Mouse (Mus musculus) left cerebral cortex, adult 18-20 months (tissue): Measurements from ENCODE around the gene Msto1. TPM values are rescaled to one million over a fixed set of nuclear protein-coding genes. Genes with fewer than 3 reads are reported as not detected.
"Not testable (repeated sequence)": the region's sequence is repeated elsewhere in the genome, so short reads cannot be mapped to it uniquely, and the experiment has no call there.

ENCODE experiments used
- DNase-seq, 2 experiments: peaks; one replicate each; pipeline ENCODE4 v3.0.0; 2021 to 2022; ENCODE audit warnings: low spot score in 2 of 2, mixed read lengths in 1 of 2
- total RNA-seq, 2 experiments: library from RNA; stranded (reverse); gene quantifications; 2 replicates each; pipeline ENCODE4 v1.2.3; 2021

Gene Msto1
- total RNA-seq, 2 experiments from 2014 or later, result 20.6 to 22.5 TPM

DNA sequence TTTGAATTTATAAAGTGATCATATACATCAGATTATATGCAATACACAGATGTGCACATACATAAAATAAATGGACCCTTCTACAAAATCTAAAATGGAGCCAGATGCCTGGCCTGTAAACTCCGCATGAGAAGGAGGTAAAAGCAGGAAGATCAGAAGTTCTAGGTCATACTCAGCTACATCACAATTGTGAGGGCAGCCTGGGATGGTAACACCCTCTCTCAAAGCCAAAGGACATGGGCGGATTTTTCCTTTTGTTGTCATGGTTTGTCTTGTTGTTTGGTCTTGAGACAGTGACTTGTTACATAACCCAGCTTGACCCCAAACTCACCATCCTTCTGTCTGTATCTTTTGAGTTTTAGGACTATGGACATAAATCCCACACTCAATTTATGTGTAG is 8.1 kb downstream of the Msto1 start:
- no peak for DNase-seq

DNA sequence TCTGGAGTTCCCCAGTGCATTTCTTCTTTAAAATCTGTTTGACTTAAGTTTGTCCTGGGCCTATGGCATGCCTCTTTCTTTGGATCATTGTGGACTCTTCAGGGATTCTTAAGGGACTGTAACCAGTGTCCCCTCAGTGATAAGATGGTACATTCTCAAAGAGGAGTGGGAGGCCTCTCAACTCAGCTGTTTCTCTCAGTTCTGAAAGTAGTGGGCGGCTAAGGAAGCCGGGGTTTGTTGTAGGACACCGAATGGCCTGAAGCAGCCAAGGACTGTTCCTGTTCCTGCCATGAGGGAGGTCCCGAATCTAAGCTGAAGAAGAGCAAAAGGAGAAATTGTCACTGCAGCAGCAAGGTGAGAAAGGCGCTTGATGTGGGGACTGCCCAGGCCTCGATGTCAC is 8.6 kb downstream of the Msto1 start:
- DNase-seq, result no peak

DNA sequence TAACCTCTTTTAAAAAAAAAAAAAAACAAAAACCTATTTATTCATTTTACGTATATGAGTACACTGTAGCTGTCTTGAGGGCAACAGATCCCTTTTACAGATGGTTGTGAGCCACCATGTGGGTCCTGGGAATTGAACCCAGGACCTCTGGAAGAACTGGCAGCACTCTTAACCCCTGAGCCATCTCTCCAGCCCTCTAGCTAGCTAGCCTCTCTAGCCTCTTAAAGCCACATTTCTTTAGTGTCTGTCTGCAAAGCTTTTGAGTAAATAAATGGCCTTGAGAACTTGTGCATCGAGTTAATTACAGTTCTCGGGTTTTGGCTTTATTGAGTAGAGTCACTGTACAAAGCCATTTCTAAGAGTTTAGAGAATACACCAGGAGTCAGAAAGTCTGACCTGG is 9.0 kb downstream of the Msto1 start:
- no peak for DNase-seq

DNA sequence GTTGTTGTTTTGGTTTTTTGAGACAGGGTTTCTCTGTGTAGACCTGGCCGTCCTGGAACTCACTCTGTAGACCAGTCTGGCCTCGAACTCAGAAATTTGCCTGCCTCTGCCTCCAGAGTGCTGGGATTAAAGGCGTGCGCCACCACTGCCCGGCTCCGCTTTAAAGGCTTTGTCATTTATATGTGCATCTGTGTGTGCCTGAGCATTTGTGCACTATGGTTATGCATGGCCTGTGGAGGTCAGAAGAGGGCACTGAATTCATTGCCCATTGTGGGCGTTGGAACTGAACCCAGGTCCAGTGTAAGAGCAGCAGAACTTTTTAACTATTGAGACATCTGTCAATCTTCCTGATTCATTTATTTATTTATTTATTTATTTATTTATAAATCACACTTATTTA is 20.8 kb downstream of the Msto1 start:
- not testable (repeated sequence) for DNase-seq

DNA sequence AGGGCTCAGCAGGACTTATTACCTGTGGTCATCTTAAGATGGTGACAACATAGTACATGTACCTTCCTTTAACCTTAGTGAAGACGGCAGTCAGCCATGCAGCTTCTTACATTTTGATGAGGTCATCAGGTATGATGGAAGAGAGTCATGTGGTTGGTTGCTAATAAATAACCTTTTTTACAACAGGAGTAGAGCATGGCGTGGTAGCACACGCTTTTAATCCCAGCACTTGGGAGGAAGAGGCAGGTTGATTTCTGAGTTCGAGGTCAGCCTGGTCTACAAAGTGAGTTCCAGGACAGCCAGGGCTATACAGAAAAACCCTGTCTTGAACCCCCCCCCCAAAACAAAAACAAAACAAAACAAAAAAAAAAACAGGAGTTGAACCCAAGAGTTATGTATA is 31.3 kb downstream of the Msto1 start:
- DNase-seq, result not testable (repeated sequence)

DNA sequence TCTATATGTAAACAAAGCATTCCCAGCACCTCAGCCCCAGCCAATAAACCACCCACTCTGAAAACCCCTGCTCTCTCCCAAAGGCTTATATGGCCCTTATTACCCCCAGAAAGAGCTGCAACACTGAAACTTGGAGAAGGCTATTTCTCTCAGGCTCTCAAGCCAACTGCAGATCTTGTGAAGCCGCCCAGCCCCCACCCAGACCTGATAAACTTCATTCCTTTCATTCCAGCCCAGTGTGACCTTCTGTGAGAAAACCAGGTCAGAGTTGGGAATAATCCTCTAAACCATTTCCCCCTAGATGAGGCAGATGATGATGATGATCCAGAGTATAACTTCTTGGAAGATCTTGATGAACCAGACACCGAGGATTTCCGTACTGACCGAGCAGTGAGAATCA is 45.4 kb downstream of the Msto1 start:
- not testable (repeated sequence) for DNase-seq

DNA sequence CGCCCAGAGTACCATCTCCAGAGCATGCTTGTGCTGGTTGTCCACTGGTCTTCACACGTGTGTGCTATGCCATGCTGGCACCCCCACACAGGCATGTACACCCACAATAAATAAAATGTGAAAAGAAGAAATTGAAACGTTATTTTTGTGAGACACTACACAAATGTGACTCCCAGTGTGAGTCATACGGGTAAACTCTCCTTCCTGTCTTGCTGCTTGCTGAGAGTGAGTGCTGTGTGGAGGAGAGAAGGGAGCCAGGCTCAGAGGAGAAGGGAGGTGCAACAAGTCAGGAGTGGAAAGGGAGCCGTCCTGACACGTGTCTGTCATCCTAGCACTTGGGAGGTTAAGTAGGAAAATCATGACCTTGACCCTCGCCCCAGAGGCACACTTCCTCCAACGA is 46.6 kb downstream of the Msto1 start:
- not testable (repeated sequence) for DNase-seq

DNA sequence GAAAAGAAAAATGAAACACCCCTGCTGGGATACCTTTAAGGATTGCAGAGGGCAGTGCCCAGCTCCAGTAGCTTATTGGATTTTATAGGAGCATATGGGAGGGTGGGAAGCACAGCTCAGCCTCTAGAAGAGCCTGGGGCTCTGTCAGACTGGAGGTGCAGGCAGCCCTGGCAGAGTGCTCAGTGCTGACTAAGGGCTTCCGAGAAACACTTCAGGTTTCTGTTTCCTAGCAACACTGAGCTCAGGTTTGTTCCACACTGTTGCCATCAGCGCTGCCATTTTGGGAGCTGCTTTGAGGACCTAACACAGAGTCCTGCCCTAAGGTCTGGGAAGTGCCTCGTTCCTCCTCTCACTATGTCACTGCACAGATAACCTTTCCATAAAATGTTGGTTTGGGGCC is 47.1 kb downstream of the Msto1 start:
- peak in 1 of 2 experiments; percentile 3 for DNase-seq

DNA sequence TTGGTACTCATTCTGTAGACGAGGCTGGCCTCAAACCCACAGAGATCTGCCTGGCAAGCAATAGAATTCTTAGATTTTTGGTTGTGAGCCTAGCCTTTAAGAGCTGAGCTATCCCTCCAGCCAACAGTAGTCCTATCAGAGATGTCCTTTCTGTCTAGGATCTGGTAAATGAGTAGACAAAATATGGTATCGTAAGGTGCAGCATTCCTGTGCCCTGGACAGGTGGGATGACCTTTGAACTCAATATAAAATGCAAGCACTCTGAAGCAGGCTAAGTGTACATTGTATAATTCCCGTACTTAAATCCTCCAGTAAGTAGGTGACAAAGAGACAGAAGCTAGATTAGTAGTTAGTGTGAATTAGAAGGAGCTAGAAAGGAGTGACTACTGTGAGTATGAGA is 51.7 kb downstream of the Msto1 start:
- no peak for DNase-seq

DNA sequence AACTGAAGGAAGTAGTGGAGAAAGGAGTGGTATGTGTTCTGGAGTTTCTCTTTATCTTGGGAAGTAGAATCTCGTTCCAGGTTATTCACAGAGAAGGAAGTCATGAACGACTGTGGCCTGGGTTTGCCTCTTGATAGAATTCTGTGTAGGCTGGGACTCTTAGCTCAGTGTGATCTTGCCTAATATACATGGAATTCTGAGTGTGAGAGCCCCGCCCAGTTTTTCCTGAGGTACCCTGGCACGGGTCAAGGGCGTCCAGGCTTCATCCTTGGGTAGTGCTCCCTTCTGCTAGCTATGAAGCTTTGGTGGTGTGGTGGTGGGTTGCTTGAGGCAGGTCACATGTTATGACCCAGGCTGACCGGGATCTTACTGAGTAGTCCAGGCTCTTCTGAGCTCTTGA is 58.0 kb downstream of the Msto1 start:
- DNase-seq, result no peak

Other genes starting within 250 kb of the Msto1 start
- 10 to 100 TPM; 56.8 to 57.8 TPM for gene Khdc4, start 228.2 kb downstream of the Msto1 start, total RNA-seq
- 10 to 100 TPM; 41.4 to 42.9 TPM for gene Rit1, start 197.2 kb downstream of the Msto1 start, total RNA-seq
- 100 to 1,000 TPM; 511 to 528 TPM for gene Syt11, start 138.8 kb downstream of the Msto1 start, total RNA-seq
- 10 to 100 TPM; 44.1 to 46.0 TPM for gene Gon4l, start 78.8 kb downstream of the Msto1 start, total RNA-seq
- 10 to 100 TPM; 90.9 to 92.2 TPM for gene Ash1l, start 36.6 kb upstream of the Msto1 start, total RNA-seq
- 100 to 1,000 TPM in 1 of 2 experiments, 10 to 100 TPM in 1; 98.4 to 105 TPM for gene Dap3, start 37.2 kb upstream of the Msto1 start, total RNA-seq
- 100 to 1,000 TPM; 186 to 198 TPM for gene Rusc1, start 179.3 kb upstream of the Msto1 start, total RNA-seq
- gene Gm43738, start 187.1 kb upstream of the Msto1 start, total RNA-seq, result not detected
- 100 to 1,000 TPM; 110 to 111 TPM for gene Fdps, start 188.0 kb upstream of the Msto1 start, total RNA-seq
- gene Pklr, start 222.1 kb upstream of the Msto1 start, total RNA-seq, result not detected
- 10 to 100 TPM; 14.4 to 21.9 TPM for gene Hcn3, start 246.2 kb upstream of the Msto1 start, total RNA-seq